Mouse (Mus musculus): Measurements from ENCODE around the gene Mef2b.
A peak's percentile ranks its signal among the peaks of the same experiment; 100 is the strongest.

Gene Mef2b

GRCm38 (mm10) chr8:70134086-70134485, 5.4 kb upstream of the Mef2b start:
- no peak for DNase-seq (ENCODE audit: low spot score in 2 of 2)

GRCm38 (mm10) chr8:70134931-70135330, 4.6 kb upstream of the Mef2b start:
- no peak for DNase-seq (ENCODE audit: low spot score in 2 of 2)

- DNase-seq (ENCODE audit: low spot score in 2 of 2) = no peak
Measured at GRCm38 (mm10) chr8:70136591-70136990, 2.9 kb upstream of the Mef2b start.

GRCm38 (mm10) chr8:70137890-70138289, 1.6 kb upstream of the Mef2b start:
- no peak for DNase-seq (ENCODE audit: low spot score in 2 of 2)

GRCm38 (mm10) chr8:70139981-70140380, 470 bp downstream of the Mef2b start:
- DNase-seq (ENCODE audit: low spot score in 2 of 2) = no peak

- DNase-seq (ENCODE audit: low spot score in 2 of 2) = no peak
Measured at GRCm38 (mm10) chr8:70147678-70148607, 8.4 kb downstream of the Mef2b start.

GRCm38 (mm10) chr8:70150158-70150557, 10.6 kb downstream of the Mef2b start:
- DNase-seq (ENCODE audit: low spot score in 2 of 2) = no peak

GRCm38 (mm10) chr8:70152537-70153257, 13.2 kb downstream of the Mef2b start:
- DNase-seq (ENCODE audit: low spot score in 2 of 2) = peak; percentile 63 to 76

GRCm38 (mm10) chr8:70157240-70157800, 17.8 kb downstream of the Mef2b start:
- no peak for DNase-seq (ENCODE audit: low spot score in 2 of 2)

GRCm38 (mm10) chr8:70158069-70158853, 18.8 kb downstream of the Mef2b start:
- peak; percentile 71 for DNase-seq (ENCODE audit: low spot score in 2 of 2)

- no peak for DNase-seq (ENCODE audit: low spot score in 2 of 2)
Measured at GRCm38 (mm10) chr8:70159211-70159610, 19.7 kb downstream of the Mef2b start.

GRCm38 (mm10) chr8:70160015-70160414, 20.5 kb downstream of the Mef2b start:
- no peak for DNase-seq (ENCODE audit: low spot score in 2 of 2)

GRCm38 (mm10) chr8:70163316-70163715, 23.8 kb downstream of the Mef2b start:
- DNase-seq (ENCODE audit: low spot score in 2 of 2) = no peak

GRCm38 (mm10) chr8:70166504-70167110, 27.1 kb downstream of the Mef2b start:
- peak; percentile 57 to 81 for DNase-seq (ENCODE audit: low spot score in 2 of 2)

GRCm38 (mm10) chr8:70170116-70170515, 30.6 kb downstream of the Mef2b start:
- DNase-seq (ENCODE audit: low spot score in 2 of 2) = no peak

GRCm38 (mm10) chr8:70170748-70171147, 31.2 kb downstream of the Mef2b start:
- no peak for DNase-seq (ENCODE audit: low spot score in 2 of 2)

- DNase-seq (ENCODE audit: low spot score in 2 of 2) = no peak
Measured at GRCm38 (mm10) chr8:70171240-70171639, 31.7 kb downstream of the Mef2b start.

GRCm38 (mm10) chr8:70172043-70172681, 32.7 kb downstream of the Mef2b start, which contains the start of gene Tmem161a:
TSS of gene Tmem161a (plus strand) at chr8:70172356.
- DNase-seq (ENCODE audit: low spot score in 2 of 2) = peak; percentile 85 to 91

- DNase-seq (ENCODE audit: low spot score in 2 of 2) = no peak
Measured at GRCm38 (mm10) chr8:70173320-70173719, 33.8 kb downstream of the Mef2b start.

- no peak for DNase-seq (ENCODE audit: low spot score in 2 of 2)
Measured at GRCm38 (mm10) chr8:70174079-70174478, 34.6 kb downstream of the Mef2b start.

- no peak for DNase-seq (ENCODE audit: low spot score in 2 of 2)
Measured at GRCm38 (mm10) chr8:70178231-70178630, 38.7 kb downstream of the Mef2b start.
